Mouse (Mus musculus): ENCODE measurements around the gene Zdbf2. TPM values are rescaled to one million over a fixed set of nuclear protein-coding genes. Genes with fewer than 3 reads are reported as not detected.

Zdbf2 gene
- polyA plus RNA-seq (2011; ENCODE audit: insufficient read length, low read depth, missing spikeins): 4.6 and 8.0 TPM in 2 replicates

- H3K27ac ChIP-seq (ENCODE audit: insufficient read depth, low read length): no peak within 1 kb of the TSS
- H3K4me3 ChIP-seq (ENCODE audit: insufficient read depth, low read length): peak within 1 kb of the TSS; percentile 36
- H3K4me1 ChIP-seq (ENCODE audit: control insufficient read depth, insufficient read depth, low read length): no peaks in the 10 kb centered on the region
- no peak for TF ChIP-seq POLR2A (IDR thresholded peaks at IDR 0.05; ENCODE audit: low read depth, low read length)
- no peak for TF ChIP-seq CTCF (IDR thresholded peaks at IDR 0.05; ENCODE audit: borderline replicate concordance, insufficient read depth, low read length)
These were observed at the start of gene Zdbf2 for GRCm38 (mm10) chr1:63272741-63273338. Zdbf2 (plus strand) TSS chr1:63273265.

GRCm38 (mm10) chr1:63225009-63225408, 48.1 kb upstream of the Zdbf2 start:
- H3K4me3 ChIP-seq (ENCODE audit: insufficient read depth, low read length): no peak overlapping the region
- no peak for TF ChIP-seq POLR2A (IDR thresholded peaks at IDR 0.05; ENCODE audit: low read depth, low read length)
- no peak for TF ChIP-seq CTCF (IDR thresholded peaks at IDR 0.05; ENCODE audit: borderline replicate concordance, insufficient read depth, low read length)
- no peaks in the 10 kb centered on the region for H3K4me1 ChIP-seq (ENCODE audit: control insufficient read depth, insufficient read depth, low read length)
- H3K27ac ChIP-seq (ENCODE audit: insufficient read depth, low read length): no peak overlapping the region

GRCm38 (mm10) chr1:63225890-63226289, 47.2 kb upstream of the Zdbf2 start:
- no peak overlapping the region for H3K4me3 ChIP-seq (ENCODE audit: insufficient read depth, low read length)
- no peak overlapping the region for H3K27ac ChIP-seq (ENCODE audit: insufficient read depth, low read length)
- no peaks in the 10 kb centered on the region for H3K4me1 ChIP-seq (ENCODE audit: control insufficient read depth, insufficient read depth, low read length)
- TF ChIP-seq POLR2A (IDR thresholded peaks at IDR 0.05; ENCODE audit: low read depth, low read length) (no peak), CTCF (IDR thresholded peaks at IDR 0.05; ENCODE audit: borderline replicate concordance, insufficient read depth, low read length) (no peak)

GRCm38 (mm10) chr1:63227241-63227640, 45.8 kb upstream of the Zdbf2 start:
- no peak overlapping the region for H3K4me3 ChIP-seq (ENCODE audit: insufficient read depth, low read length)
- H3K4me1 ChIP-seq (ENCODE audit: control insufficient read depth, insufficient read depth, low read length): no peaks in the 10 kb centered on the region
- no peak overlapping the region for H3K27ac ChIP-seq (ENCODE audit: insufficient read depth, low read length)
- TF ChIP-seq CTCF (IDR thresholded peaks at IDR 0.05; ENCODE audit: borderline replicate concordance, insufficient read depth, low read length) (no peak), POLR2A (IDR thresholded peaks at IDR 0.05; ENCODE audit: low read depth, low read length) (no peak)

GRCm38 (mm10) chr1:63237371-63237770, 35.7 kb upstream of the Zdbf2 start:
- Histone ChIP-seq H3K4me1 (ENCODE audit: control insufficient read depth, insufficient read depth, low read length) (no peaks in the 10 kb centered on the region), H3K4me3 (ENCODE audit: insufficient read depth, low read length) (no peak overlapping the region), H3K27ac (ENCODE audit: insufficient read depth, low read length) (no peak overlapping the region)
- no peak for TF ChIP-seq POLR2A (IDR thresholded peaks at IDR 0.05; ENCODE audit: low read depth, low read length)

GRCm38 (mm10) chr1:63239305-63239704, 33.8 kb upstream of the Zdbf2 start:
- TF ChIP-seq POLR2A (IDR thresholded peaks at IDR 0.05; ENCODE audit: low read depth, low read length) (no peak), CTCF (IDR thresholded peaks at IDR 0.05; ENCODE audit: borderline replicate concordance, insufficient read depth, low read length) (no peak)
- no peak overlapping the region for H3K4me3 ChIP-seq (ENCODE audit: insufficient read depth, low read length)
- H3K27ac ChIP-seq (ENCODE audit: insufficient read depth, low read length): no peak overlapping the region
- H3K4me1 ChIP-seq (ENCODE audit: control insufficient read depth, insufficient read depth, low read length): no peaks in the 10 kb centered on the region

GRCm38 (mm10) chr1:63239751-63240150, 33.3 kb upstream of the Zdbf2 start:
- no peak overlapping the region for H3K4me3 ChIP-seq (ENCODE audit: insufficient read depth, low read length)
- H3K27ac ChIP-seq (ENCODE audit: insufficient read depth, low read length): no peak overlapping the region
- TF ChIP-seq CTCF (IDR thresholded peaks at IDR 0.05; ENCODE audit: borderline replicate concordance, insufficient read depth, low read length) (no peak), POLR2A (IDR thresholded peaks at IDR 0.05; ENCODE audit: low read depth, low read length) (no peak)
- no peaks in the 10 kb centered on the region for H3K4me1 ChIP-seq (ENCODE audit: control insufficient read depth, insufficient read depth, low read length)

GRCm38 (mm10) chr1:63243854-63244253, 29.2 kb upstream of the Zdbf2 start:
- H3K4me1 ChIP-seq (ENCODE audit: control insufficient read depth, insufficient read depth, low read length): no peaks in the 10 kb centered on the region
- TF ChIP-seq CTCF (IDR thresholded peaks at IDR 0.05; ENCODE audit: borderline replicate concordance, insufficient read depth, low read length): no peak
- no peak for TF ChIP-seq POLR2A (IDR thresholded peaks at IDR 0.05; ENCODE audit: low read depth, low read length)
- H3K27ac ChIP-seq (ENCODE audit: insufficient read depth, low read length): no peak overlapping the region
- no peak overlapping the region for H3K4me3 ChIP-seq (ENCODE audit: insufficient read depth, low read length)

GRCm38 (mm10) chr1:63246862-63247521, 26.1 kb upstream of the Zdbf2 start:
- TF ChIP-seq POLR2A (IDR thresholded peaks at IDR 0.05; ENCODE audit: low read depth, low read length): no peak
- TF ChIP-seq CTCF (IDR thresholded peaks at IDR 0.05; ENCODE audit: borderline replicate concordance, insufficient read depth, low read length): no peak
- Histone ChIP-seq H3K4me1 (ENCODE audit: control insufficient read depth, insufficient read depth, low read length) (no peaks in the 10 kb centered on the region), H3K27ac (ENCODE audit: insufficient read depth, low read length) (no peak overlapping the region), H3K4me3 (ENCODE audit: insufficient read depth, low read length) (no peak overlapping the region)

GRCm38 (mm10) chr1:63247831-63248359, 25.2 kb upstream of the Zdbf2 start:
- H3K4me3 ChIP-seq (ENCODE audit: insufficient read depth, low read length): no peak overlapping the region
- H3K27ac ChIP-seq (ENCODE audit: insufficient read depth, low read length): no peak overlapping the region
- TF ChIP-seq CTCF (IDR thresholded peaks at IDR 0.05; ENCODE audit: borderline replicate concordance, insufficient read depth, low read length): no peak
- no peaks in the 10 kb centered on the region for H3K4me1 ChIP-seq (ENCODE audit: control insufficient read depth, insufficient read depth, low read length)

Measured in embryonic fibroblast, embryonic 13.5 days (primary cell).